Mouse (Mus musculus): ENCODE data around the gene Meis2.

- TF ChIP-seq POLR2A (IDR thresholded peaks at IDR 0.05; ENCODE audit: control insufficient read depth in 1 of 2, insufficient read depth in 1 of 2, low read depth in 1 of 2, low read length in 2 of 2, poor library complexity in 1 of 2) (no peak), ZNF384 (IDR thresholded peaks at IDR 0.05; ENCODE audit: low read depth, low read length) (no peak), MAFK (IDR thresholded peaks at IDR 0.05; ENCODE audit: borderline replicate concordance, low read depth, low read length) (no peak), CTCF (IDR thresholded peaks at IDR 0.05 in 2 of 3, conservative IDR thresholded peaks at IDR 0.05 in 1 of 3; ENCODE audit: control insufficient read depth in 1 of 3, insufficient read depth in 1 of 3, low read depth in 2 of 3, low read length in 3 of 3, poor library complexity in 1 of 3, severe bottlenecking in 1 of 3) (no peak), TBP (IDR thresholded peaks at IDR 0.05; ENCODE audit: low read depth, low read length) (no peak), POLR2AphosphoS2 (IDR thresholded peaks at IDR 0.05; ENCODE audit: low read length) (no peak), RCOR1 (IDR thresholded peaks at IDR 0.05; ENCODE audit: low read depth, low read length) (no peak)
Observed at GRCm38 (mm10) chr2:116042934-116043698, 22.5 kb downstream of the Meis2 start.

All from MEL (cell line).